Mouse (Mus musculus): ENCODE measurements around the gene Agtpbp1.
"Not testable (repeated sequence)": the region's sequence is repeated elsewhere in the genome, so short reads cannot be mapped to it uniquely, and the experiment has no call there.

Agtpbp1 gene

GRCm38 (mm10) chr13:59584947-59585647 lies at the start of gene Agtpbp1, which contains the start of gene Naa35:
Agtpbp1 (minus strand) TSS chr13:59585227.
Naa35 (plus strand) TSS chr13:59585259.
- DNase-seq (ENCODE audit: low spot score) = peak; percentile 100

GRCm38 (mm10) chr13:59634637-59635036 lies 49.6 kb upstream of the Agtpbp1 start:
- no peak for DNase-seq (ENCODE audit: low spot score)

- no peak for DNase-seq (ENCODE audit: low spot score)
These were observed 41.7 kb upstream of the Agtpbp1 start for GRCm38 (mm10) chr13:59626739-59627138.

- no peak for DNase-seq (ENCODE audit: low spot score)
These were observed 39.9 kb upstream of the Agtpbp1 start for GRCm38 (mm10) chr13:59624903-59625302.

- no peak for DNase-seq (ENCODE audit: low spot score)
These were observed 39.4 kb upstream of the Agtpbp1 start for GRCm38 (mm10) chr13:59624389-59624788.

DNA sequence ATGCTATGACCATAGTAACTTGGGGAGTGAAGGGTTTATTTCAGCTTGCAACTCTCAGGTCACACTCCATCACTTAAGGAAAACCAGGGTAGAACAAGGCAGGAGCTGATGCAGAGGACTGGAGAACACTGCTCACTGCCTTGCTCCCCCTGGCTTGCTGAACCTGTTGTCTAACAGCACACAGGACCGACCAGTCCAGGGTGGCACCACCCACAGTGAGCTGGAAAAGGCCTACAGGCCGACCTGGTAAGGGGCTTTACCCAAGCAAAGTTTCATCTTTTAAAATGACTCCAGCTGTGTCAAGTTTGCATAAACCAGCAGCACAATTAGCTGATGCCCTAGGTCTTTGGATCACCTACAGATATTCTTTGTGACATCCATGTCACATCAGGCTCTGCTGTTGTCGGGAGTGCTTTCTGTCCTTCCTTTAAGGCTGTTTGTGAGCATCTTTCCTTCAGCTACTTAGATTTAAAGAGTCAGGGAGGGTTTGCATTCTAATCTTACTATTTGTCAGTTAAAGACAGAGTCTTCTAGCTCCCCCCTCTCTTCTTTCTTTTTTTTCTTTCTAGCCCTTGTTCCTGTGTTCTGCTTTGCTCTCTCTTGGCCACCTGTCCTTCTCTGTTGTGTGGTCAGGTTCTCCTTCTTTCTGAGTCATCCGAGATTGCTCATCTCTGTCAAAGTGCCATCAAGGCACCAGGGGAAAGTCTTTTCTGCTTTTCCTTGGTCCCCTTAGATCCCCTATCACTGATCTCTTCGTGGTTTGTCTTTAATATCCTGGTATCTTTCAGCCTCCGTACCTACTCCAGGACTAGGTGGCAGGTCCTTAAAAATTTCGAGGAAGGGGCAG lies 36.8 kb upstream of the Agtpbp1 start:
- DNase-seq (ENCODE audit: low spot score) = no peak

- DNase-seq (ENCODE audit: low spot score) = no peak
These were observed 33.4 kb upstream of the Agtpbp1 start for GRCm38 (mm10) chr13:59618463-59618862.

DNA sequence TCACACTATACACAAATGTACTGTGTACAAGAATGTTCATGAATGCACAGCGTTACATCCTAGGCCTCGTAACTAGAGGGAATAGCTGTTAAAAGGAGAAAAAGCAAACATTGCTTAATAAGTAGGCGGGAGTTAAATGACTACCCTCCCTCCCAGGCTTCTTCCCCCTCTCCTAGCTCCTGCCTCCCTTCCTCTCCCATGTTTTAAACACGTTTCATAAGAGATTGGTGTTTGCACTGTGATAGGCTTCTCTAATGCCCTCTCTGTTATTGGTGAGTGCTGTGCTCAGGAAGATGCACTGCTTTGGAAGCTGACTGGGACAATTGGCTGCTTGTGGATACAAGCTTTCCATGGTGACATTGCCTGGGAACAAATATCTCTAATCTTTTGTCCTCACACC lies 30.5 kb upstream of the Agtpbp1 start:
- DNase-seq (ENCODE audit: low spot score) = no peak

DNA sequence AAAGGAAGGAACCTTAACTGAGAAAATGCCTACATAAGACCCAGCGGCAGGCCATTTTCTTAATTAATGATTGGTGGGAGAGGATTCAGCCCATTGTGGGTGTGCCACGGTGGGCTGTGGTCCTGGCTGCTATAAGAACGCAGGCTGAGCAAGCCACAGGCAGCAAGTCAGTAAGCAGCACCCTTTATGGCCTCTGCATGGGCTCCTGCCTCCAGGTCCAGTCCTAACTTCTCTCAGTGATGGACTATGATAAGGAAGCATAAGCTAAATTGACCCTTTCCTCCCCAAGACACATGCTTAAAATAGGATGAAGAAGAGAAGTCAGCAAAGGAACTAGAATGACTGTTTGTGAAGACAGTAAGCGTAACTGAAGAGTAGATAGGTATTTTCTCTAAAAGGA lies 30.1 kb upstream of the Agtpbp1 start:
- no peak for DNase-seq (ENCODE audit: low spot score)

- DNase-seq (ENCODE audit: low spot score) = no peak
These were observed 28.8 kb upstream of the Agtpbp1 start for GRCm38 (mm10) chr13:59613868-59614267.

- DNase-seq (ENCODE audit: low spot score) = no peak
These were observed 25.4 kb upstream of the Agtpbp1 start for GRCm38 (mm10) chr13:59610437-59610836.

- DNase-seq (ENCODE audit: low spot score) = no peak
These were observed 24.9 kb upstream of the Agtpbp1 start for GRCm38 (mm10) chr13:59609885-59610284.

- no peak for DNase-seq (ENCODE audit: low spot score)
These were observed 20.3 kb upstream of the Agtpbp1 start for GRCm38 (mm10) chr13:59605221-59605922.

DNA sequence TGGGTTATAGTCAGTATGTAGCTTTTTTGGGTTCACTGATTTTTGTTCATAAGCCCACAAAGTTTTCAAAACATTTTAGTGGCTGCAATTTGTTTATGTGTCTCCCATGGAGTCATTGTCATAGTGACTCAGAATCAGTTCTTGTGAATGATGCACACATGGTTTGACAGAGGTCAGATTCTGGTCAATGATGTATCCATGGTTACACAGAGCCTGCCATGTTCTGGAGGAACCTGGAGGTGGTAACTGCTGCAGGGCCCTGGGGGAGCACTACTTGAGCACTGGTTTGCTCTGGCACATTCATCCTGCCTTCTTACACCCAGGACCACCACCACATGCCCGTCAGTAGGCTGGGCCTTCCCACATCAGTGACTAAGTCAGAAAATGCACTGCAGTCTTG lies 19.5 kb upstream of the Agtpbp1 start:
- DNase-seq (ENCODE audit: low spot score) = no peak

GRCm38 (mm10) chr13:59603096-59603495 lies 18.1 kb upstream of the Agtpbp1 start:
- no peak for DNase-seq (ENCODE audit: low spot score)

GRCm38 (mm10) chr13:59592630-59593029 lies 7.6 kb upstream of the Agtpbp1 start:
- no peak for DNase-seq (ENCODE audit: low spot score)

- DNase-seq (ENCODE audit: low spot score) = not testable (repeated sequence)
These were observed 7.0 kb upstream of the Agtpbp1 start for GRCm38 (mm10) chr13:59592058-59592457.

- no peak for DNase-seq (ENCODE audit: low spot score)
These were observed 5.7 kb upstream of the Agtpbp1 start for GRCm38 (mm10) chr13:59590691-59591090.

DNA sequence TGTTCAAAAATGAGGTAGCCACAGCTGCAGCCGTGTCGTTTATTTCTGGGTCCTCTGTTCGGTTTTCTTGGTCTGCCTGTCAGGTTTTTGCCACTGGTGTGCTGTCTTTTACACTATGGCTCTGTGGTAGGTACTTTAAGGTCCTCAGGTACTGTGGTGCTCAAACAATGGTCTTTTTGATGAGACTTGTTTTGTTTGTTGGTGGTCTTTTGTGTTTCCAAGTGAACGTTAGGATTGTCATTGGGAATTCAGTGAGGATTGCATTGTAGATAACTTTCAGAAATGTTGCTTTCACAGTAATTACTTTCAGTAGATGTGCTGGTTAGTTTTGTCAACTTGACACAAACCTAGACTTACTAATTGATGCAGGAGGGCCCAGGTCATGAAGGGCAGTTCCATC lies 4.6 kb upstream of the Agtpbp1 start:
- DNase-seq (ENCODE audit: low spot score) = no peak

GRCm38 (mm10) chr13:59587201-59587600 lies 2.2 kb upstream of the Agtpbp1 start:
- DNase-seq (ENCODE audit: low spot score) = no peak

DNA sequence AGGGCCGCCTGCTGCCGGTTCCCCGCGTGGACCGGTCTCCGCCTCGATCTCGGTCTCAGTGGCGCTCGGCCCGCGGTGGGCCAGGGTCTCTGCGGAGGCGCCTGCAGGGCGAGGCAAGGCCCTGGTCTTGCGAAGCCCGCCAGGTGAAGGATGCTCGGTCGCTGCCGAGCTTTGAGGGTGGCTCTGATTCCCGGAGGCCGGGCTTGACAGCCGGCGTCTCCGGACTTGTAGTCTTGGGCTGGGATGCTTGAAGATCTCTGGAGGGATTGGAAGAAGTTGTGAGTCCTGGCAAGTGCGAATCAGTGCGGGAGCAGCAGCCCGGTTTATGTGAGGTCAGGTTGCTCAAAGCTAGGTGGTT lies 600 bp upstream of the Agtpbp1 start:
- no peak for DNase-seq (ENCODE audit: low spot score)

DNA sequence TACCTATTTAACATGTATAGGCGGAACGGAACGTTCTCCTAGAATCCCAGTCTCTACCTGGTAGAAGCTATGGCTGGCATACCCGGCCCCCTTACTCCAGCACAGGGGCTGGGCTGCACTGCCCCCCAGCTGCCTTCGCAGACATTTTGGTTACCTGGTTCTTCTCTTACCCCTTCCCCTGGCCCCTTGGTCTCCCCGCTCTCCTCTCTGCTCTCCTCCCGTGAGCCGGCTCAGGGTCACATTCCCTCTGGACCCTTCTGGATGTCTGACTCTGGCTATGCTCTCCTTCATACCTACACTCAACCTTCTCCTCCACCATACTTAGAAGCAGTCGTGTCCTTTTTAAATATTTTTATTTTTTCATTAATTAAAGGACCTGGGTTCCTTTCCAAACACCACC lies 546 bp downstream of the Agtpbp1 start:
- peak; percentile 52 for DNase-seq (ENCODE audit: low spot score)

DNA sequence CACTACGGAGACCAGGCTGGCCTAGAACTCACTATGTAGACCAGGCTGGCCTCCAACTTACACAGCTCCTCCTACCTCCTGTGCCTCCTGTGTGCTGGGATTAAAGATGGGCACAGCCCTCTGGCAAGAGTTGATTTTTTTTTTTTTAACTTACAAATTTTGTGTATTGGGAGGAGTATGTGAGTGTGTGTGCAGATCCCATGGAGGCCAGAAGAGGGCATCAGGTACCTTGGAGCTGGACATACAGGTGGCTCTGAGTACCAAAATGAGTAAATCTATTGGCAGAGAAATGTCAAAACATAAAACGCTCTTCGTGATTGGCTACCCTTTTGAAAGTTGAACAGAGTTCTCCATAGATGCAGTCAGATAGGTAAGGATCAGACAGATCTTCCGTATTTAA lies 4.1 kb downstream of the Agtpbp1 start:
- no peak for DNase-seq (ENCODE audit: low spot score)
